Mouse (Mus musculus): Measurements from ENCODE around the gene Prrt1. TPM values are rescaled to one million over a fixed set of nuclear protein-coding genes. Genes with fewer than 3 reads are reported as not detected.
A peak's percentile ranks its signal among the peaks of the same experiment; 100 is the strongest.

Prrt1 gene
- total and polyA plus RNA-seq, 3 experiments: 1.0 TPM; not detected in 2

DNA sequence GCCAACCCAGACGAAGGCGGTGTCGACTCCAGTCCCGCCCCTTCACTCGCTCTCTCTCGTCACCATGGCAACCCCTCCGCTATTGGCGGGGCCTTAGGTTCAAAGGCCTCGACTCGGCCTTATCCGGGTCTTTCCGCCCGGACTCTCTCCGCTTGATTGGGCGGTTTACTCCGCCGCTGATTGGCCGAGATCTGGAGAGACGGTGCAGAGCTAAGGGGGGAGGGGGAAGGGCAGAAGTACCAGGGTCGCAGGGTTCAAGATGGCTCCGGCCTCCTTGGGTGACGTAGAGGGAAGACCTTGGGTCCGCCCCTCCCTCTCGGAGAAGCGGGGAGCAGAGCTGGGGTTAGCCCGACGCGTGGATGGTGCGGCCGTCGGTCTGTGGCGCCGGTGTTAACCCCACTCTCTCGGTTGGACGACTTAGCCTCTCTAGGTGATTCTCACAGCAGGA, 25.2 kb upstream of the Prrt1 start, which contains the start of gene Agpat1:
Gene Agpat1 (plus strand): TSS at position 202 of the 448 bp plus-strand sequence.
- peak; percentile 99 for DNase-seq (ENCODE audit: low read depth, low spot score)
- TF ChIP-seq NELFE (IDR thresholded peaks at IDR 0.05; ENCODE audit: low read depth, low read length): peak; percentile 95
- peak; percentile 68 for TF ChIP-seq TBP (IDR thresholded peaks at IDR 0.05; ENCODE audit: low read depth, low read length)
- TF ChIP-seq ZNF384 (IDR thresholded peaks at IDR 0.05; ENCODE audit: low read depth, low read length): no peak
- TF ChIP-seq GABPA (IDR thresholded peaks at IDR 0.05; ENCODE audit: low read depth, low read length): no peak
- peak; percentile 83 for TF ChIP-seq ZMIZ1 (IDR thresholded peaks at IDR 0.05; ENCODE audit: low read depth, low read length)
- 0 out of 2 replicates have a peak, but pooled peaks have one; percentile 10 for TF ChIP-seq POLR2AphosphoS5 (IDR thresholded peaks at IDR 0.05; ENCODE audit: borderline replicate concordance, low read depth, low read length)
- TF ChIP-seq TAL1 (IDR thresholded peaks at IDR 0.05; ENCODE audit: low read length): no peak
- TF ChIP-seq POLR2A (IDR thresholded peaks at IDR 0.05; ENCODE audit: control insufficient read depth in 1 of 2, insufficient read depth in 1 of 2, low read depth in 1 of 2, low read length in 2 of 2, poor library complexity in 1 of 2): peak; percentile 91 to 92
- peak; percentile 36; the same call in 1 of the 2 replicates for TF ChIP-seq ETS1 (IDR thresholded peaks at IDR 0.05; ENCODE audit: low read depth, low read length)
- peak; percentile 56; the same call in 1 of the 2 replicates for TF ChIP-seq MAZ (IDR thresholded peaks at IDR 0.05; ENCODE audit: low read depth, low read length)
- TF ChIP-seq TCF12 (IDR thresholded peaks at IDR 0.05; ENCODE audit: low read depth, low read length): peak; percentile 75
- TF ChIP-seq ELF1 (IDR thresholded peaks at IDR 0.05; ENCODE audit: low read depth, low read length): peak; percentile 21; the same call in 1 of the 2 replicates
- TF ChIP-seq POLR2AphosphoS2 (IDR thresholded peaks at IDR 0.05; ENCODE audit: low read length): peak; percentile 85; the same call in 1 of the 2 replicates
- no peak for TF ChIP-seq MXI1 (IDR thresholded peaks at IDR 0.05; ENCODE audit: low read depth, low read length)
- peak; percentile 72 for TF ChIP-seq HCFC1 (IDR thresholded peaks at IDR 0.05; ENCODE audit: low read depth, low read length)
- no peak for TF ChIP-seq JUND (IDR thresholded peaks at IDR 0.05; ENCODE audit: low read depth, low read length)
- TF ChIP-seq MYC (IDR thresholded peaks at IDR 0.05; ENCODE audit: low read depth, low read length): no peak
- Histone ChIP-seq H3K79me2 (ENCODE audit: control insufficient read depth, insufficient read depth, low read length, poor library complexity) (peaks cover 51% of the 10 kb centered on the region), H3K9me3 (replicated peaks; ENCODE audit: insufficient read depth, low read length) (no peaks in the 10 kb centered on the region), H3K27me3 (ENCODE audit: control insufficient read depth in 1 of 2, insufficient read depth in 2 of 2, low read length in 2 of 2) (no peaks in the 10 kb centered on the region), H3K4me3 (ENCODE audit: control insufficient read depth in 1 of 2, insufficient read depth in 1 of 2, low read depth in 2 of 2, low read length in 2 of 2) (peak within 1 kb of the TSS; percentile 95 to 99), H3K9ac (ENCODE audit: control insufficient read depth, low read depth, low read length, poor library complexity, severe bottlenecking) (peak within 1 kb of the TSS; percentile 98), H3K4me1 (ENCODE audit: control insufficient read depth in 1 of 2, insufficient read depth in 2 of 2, low read length in 2 of 2) (peaks cover 6 to 26% of the 10 kb centered on the region in 2 experiments; a peak in 3 of 4 replicates), H3K36me3 (ENCODE audit: control insufficient read depth in 1 of 2, insufficient read depth in 2 of 2, low read length in 2 of 2) (peaks cover 0 to 10% of the 10 kb centered on the region in 2 experiments; a peak in 2 of 4 replicates), H3K27ac (ENCODE audit: control insufficient read depth, low read depth, low read length) (peak within 1 kb of the TSS; percentile 87)

DNA sequence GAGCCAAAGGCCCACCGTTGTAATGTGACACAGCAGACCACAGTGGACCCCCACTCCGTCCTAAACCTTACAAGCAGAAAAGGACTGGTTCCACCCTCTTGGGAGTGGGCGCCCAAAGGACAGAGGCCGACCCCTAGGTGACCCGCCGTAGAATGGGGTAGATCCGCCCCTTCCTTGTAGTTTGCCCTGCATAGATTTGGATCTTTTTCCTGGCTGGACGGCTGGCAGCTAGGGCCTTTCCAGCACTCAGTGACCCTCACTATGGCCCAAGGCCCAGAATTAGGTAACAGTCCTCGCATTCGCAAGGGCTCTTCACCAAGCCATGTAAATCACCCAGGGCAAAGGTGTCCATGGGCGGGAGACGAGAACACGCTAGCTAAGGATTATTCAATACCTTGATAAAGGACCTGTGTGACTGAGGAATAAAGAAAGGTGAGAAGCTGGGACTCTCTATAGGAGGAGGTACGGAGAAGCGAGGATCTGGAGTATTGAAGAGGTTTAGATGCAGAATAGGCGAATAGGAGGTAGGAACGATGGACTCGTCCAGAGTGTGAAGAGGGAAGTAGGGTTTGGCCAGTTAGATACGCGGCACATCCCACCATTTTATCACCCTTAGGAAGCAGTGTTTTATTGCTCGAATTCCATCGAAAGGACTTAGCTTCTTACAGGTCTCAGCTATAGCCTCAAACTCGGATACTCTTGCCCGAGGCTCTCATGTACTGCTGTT, 24.7 kb upstream of the Prrt1 start:
- Histone ChIP-seq H3K36me3 (ENCODE audit: control insufficient read depth in 1 of 2, insufficient read depth in 2 of 2, low read length in 2 of 2) (peaks cover 0 to 10% of the 10 kb centered on the region in 2 experiments; a peak in 2 of 4 replicates), H3K27ac (ENCODE audit: control insufficient read depth, low read depth, low read length) (peak overlapping the region; percentile 87), H3K9me3 (replicated peaks; ENCODE audit: insufficient read depth, low read length) (no peaks in the 10 kb centered on the region), H3K4me3 (ENCODE audit: control insufficient read depth in 1 of 2, insufficient read depth in 1 of 2, low read depth in 2 of 2, low read length in 2 of 2) (peak overlapping the region; percentile 95 to 99), H3K79me2 (ENCODE audit: control insufficient read depth, insufficient read depth, low read length, poor library complexity) (peaks cover 53% of the 10 kb centered on the region), H3K9ac (ENCODE audit: control insufficient read depth, low read depth, low read length, poor library complexity, severe bottlenecking) (peak overlapping the region; percentile 98), H3K27me3 (ENCODE audit: control insufficient read depth in 1 of 2, insufficient read depth in 2 of 2, low read length in 2 of 2) (no peaks in the 10 kb centered on the region), H3K4me1 (ENCODE audit: control insufficient read depth in 1 of 2, insufficient read depth in 2 of 2, low read length in 2 of 2) (peaks cover 6 to 26% of the 10 kb centered on the region in 2 experiments; a peak in 3 of 4 replicates)
- DNase-seq (ENCODE audit: low read depth, low spot score): peak; percentile 78
- TF ChIP-seq CHD1 (IDR thresholded peaks at IDR 0.05; ENCODE audit: low read depth, low read length) (peak; percentile 75; the same call in 1 of the 2 replicates), MAZ (IDR thresholded peaks at IDR 0.05; ENCODE audit: low read depth, low read length) (peak; percentile 13; the same call in 1 of the 2 replicates), CHD2 (IDR thresholded peaks at IDR 0.05; ENCODE audit: low read length) (no peak), SIN3A (IDR thresholded peaks at IDR 0.05; ENCODE audit: low read length) (no peak), POLR2AphosphoS2 (IDR thresholded peaks at IDR 0.05; ENCODE audit: low read length) (0 out of 2 replicates have a peak, but pooled peaks have one; percentile 19), NRF1 (IDR thresholded peaks at IDR 0.05; ENCODE audit: insufficient read depth, low read depth, low read length, poor library complexity, severe bottlenecking) (no peak), EP300 (IDR thresholded peaks at IDR 0.05; ENCODE audit: low read depth in 1 of 2, low read length in 2 of 2) (no peak), BHLHE40 (IDR thresholded peaks at IDR 0.05; ENCODE audit: borderline replicate concordance, low read depth, low read length) (no peak), MAFK (IDR thresholded peaks at IDR 0.05; ENCODE audit: borderline replicate concordance, low read depth, low read length) (no peak), POLR2A (IDR thresholded peaks at IDR 0.05; ENCODE audit: control insufficient read depth in 1 of 2, insufficient read depth in 1 of 2, low read depth in 1 of 2, low read length in 2 of 2, poor library complexity in 1 of 2) (no peak), USF2 (IDR thresholded peaks at IDR 0.05; ENCODE audit: borderline replicate concordance in 1 of 2, insufficient read depth in 1 of 2, low read depth in 1 of 2, low read length in 2 of 2) (no peak), MYB (IDR thresholded peaks at IDR 0.05; ENCODE audit: low read depth, low read length) (no peak), NELFE (IDR thresholded peaks at IDR 0.05; ENCODE audit: low read depth, low read length) (no peak), TCF12 (IDR thresholded peaks at IDR 0.05; ENCODE audit: low read depth, low read length) (no peak), RAD21 (IDR thresholded peaks at IDR 0.05; ENCODE audit: low read depth, low read length) (no peak), POLR2AphosphoS5 (IDR thresholded peaks at IDR 0.05; ENCODE audit: borderline replicate concordance, low read depth, low read length) (0 out of 2 replicates have a peak, but pooled peaks have one; percentile 7), JUND (IDR thresholded peaks at IDR 0.05; ENCODE audit: low read depth, low read length) (no peak), MXI1 (IDR thresholded peaks at IDR 0.05; ENCODE audit: low read depth, low read length) (no peak; the same call in 1 of the 2 replicates)

Measured in MEL (cell line).